Mouse (Mus musculus): Measurements from ENCODE around the gene Cartpt. TPM values are rescaled to one million over a fixed set of nuclear protein-coding genes. Genes with fewer than 3 reads are reported as not detected.
"Not testable (repeated sequence)": the region's sequence is repeated elsewhere in the genome, so short reads cannot be mapped to it uniquely, and the experiment has no call there.

Cartpt gene
- polyA plus RNA-seq, 1 experiment from 2014 or later = 0.95 TPM

- Histone ChIP-seq H3K36me3 (replicated peaks) (no peaks in the 10 kb centered on the region), H3K4me1 (peaks cover 22% of the 10 kb centered on the region), H3K9me3 (no peaks in the 10 kb centered on the region), H3K27ac (no peak overlapping the region), H3K27me3 (ENCODE audit: poor library complexity, severe bottlenecking) (peaks cover 55% of the 10 kb centered on the region), H3K4me3 (no peak overlapping the region)
- DNase-seq (ENCODE audit: extremely low spot score, low spot score) = no peak
- whole genome bisulfite sequencing = 28% methylated on average over 14 of the region's 14 CpGs
Observed at GRCm38 (mm10) chr13:99898816-99899215, 2.1 kb downstream of the Cartpt start.

- WGBS = 70% methylated on average over 6 of the region's 6 CpGs
- Histone ChIP-seq H3K4me1 (no peaks in the 10 kb centered on the region), H3K36me3 (replicated peaks) (no peaks in the 10 kb centered on the region), H3K27me3 (ENCODE audit: poor library complexity, severe bottlenecking) (no peaks in the 10 kb centered on the region), H3K27ac (no peak overlapping the region), H3K4me3 (no peak overlapping the region), H3K9me3 (no peaks in the 10 kb centered on the region)
- no peak for DNase-seq (ENCODE audit: extremely low spot score, low spot score)
Observed at GRCm38 (mm10) chr13:99885636-99886035, 15.3 kb downstream of the Cartpt start.

GRCm38 (mm10) chr13:99881774-99882173 lies 19.1 kb downstream of the Cartpt start:
- not testable (repeated sequence) for DNase-seq (ENCODE audit: extremely low spot score, low spot score); H3K4me1 ChIP-seq; H3K4me3 ChIP-seq; H3K27me3 ChIP-seq (ENCODE audit: poor library complexity, severe bottlenecking); H3K36me3 ChIP-seq (replicated peaks); H3K9me3 ChIP-seq; H3K27ac ChIP-seq
- 73% methylated on average over 8 of the region's 8 CpGs for WGBS

GRCm38 (mm10) chr13:99879696-99880095 lies 21.2 kb downstream of the Cartpt start:
- no peaks in the 10 kb centered on the region for H3K36me3 ChIP-seq (replicated peaks)
- no peak overlapping the region for H3K27ac ChIP-seq
- WGBS = 87% methylated on average over 10 of the region's 10 CpGs
- H3K9me3 ChIP-seq = no peaks in the 10 kb centered on the region
- no peak for DNase-seq (ENCODE audit: extremely low spot score, low spot score)
- H3K4me1 ChIP-seq = no peaks in the 10 kb centered on the region
- no peak overlapping the region for H3K4me3 ChIP-seq
- H3K27me3 ChIP-seq (ENCODE audit: poor library complexity, severe bottlenecking) = no peaks in the 10 kb centered on the region

- DNase-seq (ENCODE audit: extremely low spot score, low spot score) = no peak
- H3K27me3 ChIP-seq (ENCODE audit: poor library complexity, severe bottlenecking) = no peaks in the 10 kb centered on the region
- peaks cover 7% of the 10 kb centered on the region; the same call in 1 of the 2 replicates for H3K9me3 ChIP-seq
- H3K27ac ChIP-seq = no peak overlapping the region
- H3K4me1 ChIP-seq = no peaks in the 10 kb centered on the region
- WGBS = 78% methylated on average over 1 of the region's 1 CpGs
- H3K36me3 ChIP-seq (replicated peaks) = no peaks in the 10 kb centered on the region
- H3K4me3 ChIP-seq = no peak overlapping the region
Observed at GRCm38 (mm10) chr13:99872059-99872458, 28.8 kb downstream of the Cartpt start.

GRCm38 (mm10) chr13:99868438-99868837 lies 32.5 kb downstream of the Cartpt start:
- peaks cover 7% of the 10 kb centered on the region; the same call in 1 of the 2 replicates for H3K9me3 ChIP-seq
- H3K36me3 ChIP-seq (replicated peaks) = no peaks in the 10 kb centered on the region
- no peaks in the 10 kb centered on the region for H3K4me1 ChIP-seq
- 91% methylated on average over 6 of the region's 6 CpGs for WGBS
- H3K27ac ChIP-seq = no peak overlapping the region
- no peak for DNase-seq (ENCODE audit: extremely low spot score, low spot score)
- H3K27me3 ChIP-seq (ENCODE audit: poor library complexity, severe bottlenecking) = no peaks in the 10 kb centered on the region
- no peak overlapping the region for H3K4me3 ChIP-seq

- Histone ChIP-seq H3K27me3 (ENCODE audit: poor library complexity, severe bottlenecking) (no peaks in the 10 kb centered on the region), H3K27ac (no peak overlapping the region), H3K9me3 (peaks cover 7% of the 10 kb centered on the region; the same call in 1 of the 2 replicates), H3K36me3 (replicated peaks) (no peaks in the 10 kb centered on the region), H3K4me3 (no peak overlapping the region), H3K4me1 (no peaks in the 10 kb centered on the region)
- 82% methylated on average over 5 of the region's 5 CpGs for WGBS
- DNase-seq (ENCODE audit: extremely low spot score, low spot score) = no peak
Observed at GRCm38 (mm10) chr13:99864331-99864730, 36.6 kb downstream of the Cartpt start.

- DNase-seq (ENCODE audit: extremely low spot score, low spot score) = no peak
- 92% methylated on average over 3 of the region's 3 CpGs for WGBS
- Histone ChIP-seq H3K27ac (no peak overlapping the region), H3K4me1 (no peaks in the 10 kb centered on the region), H3K4me3 (no peak overlapping the region), H3K36me3 (replicated peaks) (no peaks in the 10 kb centered on the region), H3K9me3 (no peaks in the 10 kb centered on the region; the same call in 1 of the 2 replicates), H3K27me3 (ENCODE audit: poor library complexity, severe bottlenecking) (no peaks in the 10 kb centered on the region)
Observed at GRCm38 (mm10) chr13:99860670-99861069, 40.2 kb downstream of the Cartpt start.

GRCm38 (mm10) chr13:99859082-99859481 lies 41.8 kb downstream of the Cartpt start:
- Histone ChIP-seq H3K36me3 (replicated peaks) (no peaks in the 10 kb centered on the region), H3K4me3 (no peak overlapping the region), H3K9me3 (no peaks in the 10 kb centered on the region; the same call in 1 of the 2 replicates), H3K4me1 (no peaks in the 10 kb centered on the region), H3K27ac (no peak overlapping the region), H3K27me3 (ENCODE audit: poor library complexity, severe bottlenecking) (no peaks in the 10 kb centered on the region)
- 10% methylated on average over 1 of the region's 1 CpGs for WGBS
- DNase-seq (ENCODE audit: extremely low spot score, low spot score) = peak; percentile 54

GRCm38 (mm10) chr13:99857879-99858278 lies 43.0 kb downstream of the Cartpt start:
- H3K27ac ChIP-seq = no peak overlapping the region
- no peaks in the 10 kb centered on the region for H3K27me3 ChIP-seq (ENCODE audit: poor library complexity, severe bottlenecking)
- 90% methylated on average over 2 of the region's 2 CpGs for WGBS
- no peak overlapping the region for H3K4me3 ChIP-seq
- no peaks in the 10 kb centered on the region for H3K36me3 ChIP-seq (replicated peaks)
- H3K9me3 ChIP-seq = no peaks in the 10 kb centered on the region; the same call in 1 of the 2 replicates
- DNase-seq (ENCODE audit: extremely low spot score, low spot score) = no peak
- no peaks in the 10 kb centered on the region for H3K4me1 ChIP-seq

- Histone ChIP-seq H3K4me1 (no peaks in the 10 kb centered on the region), H3K4me3 (no peak overlapping the region), H3K36me3 (replicated peaks) (no peaks in the 10 kb centered on the region), H3K9me3 (no peaks in the 10 kb centered on the region; the same call in 1 of the 2 replicates), H3K27ac (no peak overlapping the region), H3K27me3 (ENCODE audit: poor library complexity, severe bottlenecking) (no peaks in the 10 kb centered on the region)
- WGBS = 87% methylated on average over 9 of the region's 9 CpGs
- no peak for DNase-seq (ENCODE audit: extremely low spot score, low spot score)
Observed at GRCm38 (mm10) chr13:99857336-99857735, 43.6 kb downstream of the Cartpt start.

GRCm38 (mm10) chr13:99855229-99855628 lies 45.7 kb downstream of the Cartpt start:
- H3K36me3 ChIP-seq (replicated peaks) = no peaks in the 10 kb centered on the region
- H3K4me1 ChIP-seq = peaks cover 5% of the 10 kb centered on the region; the same call in 1 of the 2 replicates
- no peak overlapping the region for H3K27ac ChIP-seq
- H3K9me3 ChIP-seq = no peaks in the 10 kb centered on the region
- H3K27me3 ChIP-seq (ENCODE audit: poor library complexity, severe bottlenecking) = no peaks in the 10 kb centered on the region
- no peak overlapping the region for H3K4me3 ChIP-seq
- WGBS = 91% methylated on average over 5 of the region's 5 CpGs
- no peak for DNase-seq (ENCODE audit: extremely low spot score, low spot score)

- Histone ChIP-seq H3K9me3 (no peaks in the 10 kb centered on the region), H3K36me3 (replicated peaks) (no peaks in the 10 kb centered on the region), H3K4me3 (no peak overlapping the region), H3K27me3 (ENCODE audit: poor library complexity, severe bottlenecking) (no peaks in the 10 kb centered on the region), H3K4me1 (peaks cover 11% of the 10 kb centered on the region), H3K27ac (no peak overlapping the region)
- no peak for DNase-seq (ENCODE audit: extremely low spot score, low spot score)
- WGBS = 94% methylated on average over 2 of the region's 2 CpGs
Observed at GRCm38 (mm10) chr13:99853131-99853530, 47.8 kb downstream of the Cartpt start.

- DNase-seq (ENCODE audit: extremely low spot score, low spot score); H3K4me3 ChIP-seq; H3K27me3 ChIP-seq (ENCODE audit: poor library complexity, severe bottlenecking); H3K36me3 ChIP-seq (replicated peaks); H3K9me3 ChIP-seq; H3K27ac ChIP-seq: not testable (repeated sequence)
- WGBS = 86% methylated on average over 3 of the region's 3 CpGs
- peaks cover 14% of the 10 kb centered on the region for H3K4me1 ChIP-seq
Observed at GRCm38 (mm10) chr13:99852416-99852815, 48.5 kb downstream of the Cartpt start.
